Mouse (Mus musculus) cerebral cortex, adult 2 months (tissue): ENCODE results near the gene Gm10972.

Experiments used
- WGBS: fragments of 180-500 bp; shearing (Covaris S2); methylation state at CpG from one replicate; pipeline ENCODE4 v1.1.7; 2018; 5-methylcytosine and 5-hydroxymethylcytosine counted together

Gm10972 gene

DNA sequence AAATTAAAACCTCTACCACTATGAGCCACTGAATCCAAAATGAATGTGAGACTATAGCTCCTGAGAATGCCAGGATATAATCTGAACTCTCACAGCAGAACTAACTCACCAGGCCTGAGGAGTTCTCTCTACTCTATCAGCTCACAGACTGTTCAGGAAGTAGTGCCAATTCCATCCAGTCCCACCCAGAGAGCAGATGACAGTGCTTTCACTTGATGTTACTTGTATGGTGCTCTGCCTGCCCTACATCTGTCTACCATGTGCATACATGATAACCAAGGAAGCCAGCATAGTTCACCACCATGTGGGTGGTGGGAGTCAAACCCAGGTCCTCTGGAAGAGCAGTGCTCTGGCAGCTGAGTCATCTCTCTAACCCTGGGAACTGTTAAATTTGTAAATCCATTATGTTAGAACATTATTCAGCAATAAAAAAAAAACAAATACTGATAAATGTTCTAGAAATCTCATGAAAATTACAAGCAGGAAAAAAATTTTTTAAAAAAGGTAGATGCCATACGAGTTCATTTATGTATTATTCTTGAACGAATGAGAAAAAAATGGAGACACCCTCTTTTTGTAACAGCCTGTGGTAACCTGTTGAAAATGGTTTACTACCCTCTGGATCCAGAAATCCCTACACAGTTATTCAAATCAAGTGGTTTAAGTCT lies at the start of gene Gm10972:
TSS of gene Gm10972 (plus strand) at position 618 of the 668 bp plus-strand sequence.
- WGBS = 87% methylated on average over 2 of the region's 2 CpGs

DNA sequence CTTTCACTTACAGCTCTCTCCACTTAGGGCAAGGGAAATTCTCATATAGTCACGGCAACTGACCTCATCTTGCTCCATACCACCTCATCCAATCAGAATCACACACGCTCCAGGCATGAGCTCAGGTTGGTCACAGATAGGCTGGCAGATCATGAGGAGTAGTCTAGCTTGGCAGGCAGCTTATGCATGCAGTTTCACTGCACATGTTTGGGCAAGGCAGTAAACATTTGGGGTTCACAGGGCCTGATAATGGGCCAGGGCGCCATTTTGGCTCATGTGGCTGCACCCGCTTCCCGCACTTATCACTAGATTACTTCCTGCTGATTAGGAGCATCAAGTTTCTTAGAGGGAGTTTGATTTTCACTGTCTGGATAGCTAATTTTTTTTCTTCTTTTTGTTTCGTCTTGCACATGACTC lies 47.0 kb upstream of the Gm10972 start:
- WGBS = 93% methylated on average over 6 of the region's 6 CpGs

GRCm38 (mm10) chr3:94597224-94597779 lies 45.6 kb upstream of the Gm10972 start:
- WGBS = 82% methylated on average over 3 of the region's 3 CpGs

DNA sequence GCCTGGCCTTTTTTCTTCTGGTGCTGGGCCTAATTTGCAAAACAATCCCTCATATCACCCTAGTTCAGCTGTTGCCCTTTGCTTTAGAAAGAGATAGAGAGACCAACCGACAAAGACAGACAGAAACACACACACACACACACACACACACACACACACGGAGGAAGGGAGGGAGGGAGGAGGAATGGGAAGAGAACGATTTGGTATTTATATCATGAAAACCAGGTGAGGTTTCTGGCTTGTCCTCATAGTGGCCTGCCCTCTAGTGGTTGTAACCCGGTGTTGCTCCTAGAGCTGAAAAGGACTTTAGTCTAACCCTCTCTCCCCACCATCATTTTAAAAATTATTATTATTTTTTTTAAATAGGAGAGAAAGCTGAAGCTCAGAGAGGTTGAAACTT lies 41.0 kb upstream of the Gm10972 start:
- whole genome bisulfite sequencing = 6% methylated on average over 4 of the region's 4 CpGs

DNA sequence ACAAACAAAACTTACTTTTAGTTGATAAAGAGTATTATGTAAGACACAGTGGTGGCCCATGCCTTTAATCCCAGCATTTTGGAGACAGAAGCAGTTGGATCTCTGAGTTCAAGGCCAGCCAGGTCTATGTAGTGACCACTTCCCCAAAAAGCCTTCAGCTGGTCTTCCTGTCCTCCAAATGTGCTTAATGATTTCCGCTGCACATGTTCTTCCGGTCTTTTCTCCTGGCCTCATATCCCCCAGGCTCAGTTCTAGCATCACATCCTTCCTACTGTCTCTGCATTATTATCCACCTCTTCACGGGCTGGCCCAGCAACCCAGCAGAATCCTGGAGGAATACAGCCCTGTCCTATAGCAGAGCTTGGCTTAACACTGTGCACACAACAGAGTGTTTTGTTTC lies 33.3 kb upstream of the Gm10972 start:
- 86% methylated on average over 3 of the region's 3 CpGs for WGBS

GRCm38 (mm10) chr3:94610581-94610980 lies 32.3 kb upstream of the Gm10972 start:
- WGBS = 57% methylated on average over 2 of the region's 2 CpGs

- WGBS = 35% methylated on average over 4 of the region's 4 CpGs
Measured at GRCm38 (mm10) chr3:94611343-94611742, 31.6 kb upstream of the Gm10972 start.

- 75% methylated on average over 5 of the region's 5 CpGs for WGBS
Measured at GRCm38 (mm10) chr3:94611834-94612233, 31.1 kb upstream of the Gm10972 start.

GRCm38 (mm10) chr3:94612274-94612673 lies 30.6 kb upstream of the Gm10972 start:
- 86% methylated on average over 1 of the region's 1 CpGs for WGBS

DNA sequence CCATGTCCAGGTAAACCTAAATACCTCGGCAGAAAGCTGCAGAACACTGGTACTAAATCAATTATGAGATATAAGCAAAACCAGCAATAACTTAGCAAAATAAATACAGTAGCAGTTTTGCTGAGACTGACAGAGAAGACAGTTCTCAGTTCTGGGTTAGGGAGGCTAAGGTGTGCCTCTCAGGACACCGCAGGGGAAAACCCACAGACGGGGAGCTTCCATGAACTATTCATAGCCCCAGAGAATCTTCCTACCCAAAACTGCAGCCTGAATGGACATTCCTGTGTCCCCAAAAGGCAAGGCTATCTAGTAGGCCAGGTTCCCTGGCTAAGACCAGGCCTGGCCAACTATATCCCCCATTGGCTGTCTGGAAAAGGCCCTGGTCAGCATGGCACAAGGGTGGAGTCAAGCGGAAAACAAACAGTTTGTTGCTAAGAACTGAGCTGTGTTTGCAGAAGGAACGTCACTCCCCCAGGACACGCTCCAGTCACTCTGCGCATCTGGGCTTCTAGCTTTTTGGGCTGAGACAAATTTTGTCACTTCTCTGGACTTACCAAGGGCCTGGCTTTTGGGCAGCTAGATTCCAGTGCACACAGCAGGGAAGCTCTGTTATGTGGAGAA lies 29.5 kb upstream of the Gm10972 start:
- 85% methylated on average over 7 of the region's 7 CpGs for WGBS

DNA sequence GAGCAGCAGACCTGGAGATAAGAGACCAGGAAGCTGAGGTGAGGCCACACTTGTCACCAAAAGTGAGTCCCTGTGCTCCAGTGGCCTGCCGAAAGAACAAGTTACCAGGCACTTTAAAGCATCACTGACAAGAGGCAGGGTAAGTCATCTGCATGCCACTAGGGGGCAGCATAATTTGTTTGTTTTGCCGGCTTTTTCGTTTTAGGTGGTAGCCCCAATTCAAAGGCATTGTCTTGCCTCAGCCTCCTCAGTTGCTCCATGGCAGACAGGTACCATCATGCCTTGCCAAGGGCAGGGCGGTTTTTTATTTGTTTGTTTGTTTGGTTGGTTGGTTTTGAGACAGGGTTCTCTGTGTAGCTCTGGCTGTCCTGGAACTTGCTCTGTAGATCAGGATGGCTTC lies 26.2 kb upstream of the Gm10972 start:
- 38% methylated on average over 4 of the region's 4 CpGs for WGBS

- 81% methylated on average over 11 of the region's 11 CpGs for WGBS
Measured at GRCm38 (mm10) chr3:94621740-94622507, 21.0 kb upstream of the Gm10972 start.

DNA sequence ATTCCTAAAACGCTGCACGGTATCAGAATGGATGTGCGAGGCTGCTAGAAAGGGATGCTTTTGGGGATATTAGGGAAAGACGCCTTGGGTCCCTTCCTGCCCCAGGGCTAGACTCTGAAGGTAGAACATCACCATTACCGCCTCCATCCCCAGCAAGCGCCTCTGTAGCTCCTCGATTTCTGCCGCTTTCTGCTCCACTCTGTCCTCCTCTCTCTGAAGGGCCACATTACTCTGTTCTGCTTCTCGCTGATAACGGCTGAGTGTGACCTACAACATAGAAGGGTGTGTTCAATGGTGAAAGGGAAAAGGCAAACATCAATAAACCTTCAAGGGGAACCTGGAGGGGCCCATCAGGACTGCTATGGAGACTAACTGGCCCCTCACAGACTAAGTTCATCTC lies 20.4 kb upstream of the Gm10972 start:
- 96% methylated on average over 10 of the region's 10 CpGs for WGBS

GRCm38 (mm10) chr3:94624281-94624680 lies 18.6 kb upstream of the Gm10972 start:
- 92% methylated on average over 4 of the region's 4 CpGs for WGBS

GRCm38 (mm10) chr3:94628712-94629111 lies 14.2 kb upstream of the Gm10972 start:
- WGBS = 91% methylated on average over 5 of the region's 5 CpGs

DNA sequence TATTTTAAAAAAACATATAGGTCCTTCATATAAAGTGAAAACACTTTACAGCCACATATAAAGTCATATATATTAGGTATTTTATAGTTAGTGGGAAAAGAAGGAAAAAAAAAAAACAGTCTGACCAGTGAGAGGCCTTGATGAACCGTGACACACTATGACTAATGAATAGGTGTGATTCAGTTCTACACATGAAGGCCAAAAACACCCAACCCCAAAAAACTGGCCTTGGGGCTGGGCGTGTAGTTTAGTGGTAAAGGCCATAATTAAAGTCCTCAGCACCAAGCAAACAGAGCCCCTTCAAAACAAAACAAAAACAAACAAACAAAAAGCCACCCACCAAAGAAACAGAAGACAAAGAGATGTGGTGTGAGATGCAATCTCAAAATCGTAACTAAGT lies 13.0 kb upstream of the Gm10972 start:
- WGBS = 90% methylated on average over 3 of the region's 3 CpGs

DNA sequence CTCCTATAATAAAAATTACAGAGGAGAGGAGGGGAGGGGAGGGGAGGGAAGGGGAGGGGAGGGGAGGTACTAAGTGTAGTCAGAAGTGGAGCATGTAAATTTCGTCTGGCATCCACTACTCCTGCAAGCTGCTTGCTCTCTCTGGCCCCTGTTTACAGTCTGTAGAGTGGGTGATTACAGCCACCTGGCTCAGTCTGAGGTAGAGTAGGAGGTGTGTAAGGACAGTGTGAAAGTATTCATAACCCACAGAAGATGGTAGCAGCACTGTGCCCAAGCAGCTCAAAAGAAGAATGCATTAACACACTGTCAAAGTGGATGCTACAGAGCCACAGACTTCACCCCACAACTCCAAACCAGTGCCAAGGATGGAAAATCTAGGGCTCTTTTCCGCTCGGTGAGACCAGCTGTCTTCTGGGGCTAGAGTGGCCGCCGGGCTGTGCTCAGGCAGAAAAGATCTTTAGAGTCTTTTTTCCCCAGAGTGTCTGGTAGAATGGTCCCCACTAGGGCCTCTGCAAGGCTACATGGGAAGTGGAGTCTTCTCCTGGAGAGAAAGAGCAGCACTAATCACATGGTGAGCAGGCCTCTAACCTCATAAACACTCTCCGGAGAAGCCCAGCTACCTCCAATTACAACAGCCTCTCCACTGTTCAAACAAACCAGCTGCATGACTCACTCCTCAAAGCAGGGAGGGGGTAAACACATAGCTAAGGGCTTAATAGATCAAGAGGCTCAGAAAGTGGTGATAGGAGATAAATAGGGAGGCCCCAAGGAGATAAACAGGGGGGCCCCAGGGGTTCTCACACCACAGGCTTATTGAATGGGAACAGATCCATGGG lies 6.1 kb downstream of the Gm10972 start:
- WGBS = 33% methylated on average over 6 of the region's 6 CpGs

GRCm38 (mm10) chr3:94650409-94650808 lies 7.5 kb downstream of the Gm10972 start:
- 75% methylated on average over 7 of the region's 7 CpGs for WGBS

- WGBS = 80% methylated on average over 1 of the region's 1 CpGs
Measured at GRCm38 (mm10) chr3:94653967-94654366, 11.1 kb downstream of the Gm10972 start.

DNA sequence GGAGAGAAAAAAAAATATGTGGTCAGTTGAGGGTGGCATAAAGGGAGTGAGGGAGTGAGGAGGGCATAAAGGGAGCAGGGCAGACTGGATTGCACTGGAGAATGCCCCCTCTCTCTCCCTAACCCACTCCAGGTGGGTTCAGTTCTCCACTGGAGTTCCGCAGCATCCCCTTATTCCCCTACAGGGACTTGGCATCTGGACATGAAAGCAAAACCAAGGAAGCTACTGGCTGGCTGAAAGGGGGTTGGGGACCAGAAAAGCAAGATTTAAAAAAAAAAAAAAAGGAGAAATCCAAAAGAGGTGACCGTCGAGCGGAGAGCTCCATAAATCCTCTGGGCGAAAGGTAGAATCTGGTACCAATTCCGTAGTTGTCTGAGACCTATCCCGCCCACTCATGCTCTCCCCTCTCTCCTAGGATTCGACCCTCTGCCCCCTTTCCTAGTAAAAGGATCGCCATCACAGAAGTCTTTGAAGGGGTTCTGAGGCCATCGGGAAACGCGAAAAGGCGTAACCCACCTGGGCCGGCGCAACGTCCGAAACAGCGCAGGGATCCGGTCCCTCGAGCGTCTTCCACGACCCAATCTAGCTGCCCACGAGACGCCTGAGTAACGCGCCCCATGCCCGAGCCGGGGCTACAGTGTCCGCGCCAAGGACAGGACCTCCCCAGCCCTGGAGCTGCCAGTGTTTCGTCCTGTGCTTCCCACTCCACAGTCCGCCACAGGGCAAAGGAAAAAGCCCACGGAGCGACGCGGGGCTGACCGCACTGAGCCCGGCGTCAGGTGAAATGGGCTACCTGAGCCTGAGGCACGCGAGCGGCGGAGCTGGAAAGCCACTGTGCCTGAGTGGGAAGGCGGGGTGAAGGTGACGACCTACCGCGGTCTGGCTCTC lies 15.2 kb downstream of the Gm10972 start:
- WGBS = 13% methylated on average over 24 of the region's 47 CpGs

DNA sequence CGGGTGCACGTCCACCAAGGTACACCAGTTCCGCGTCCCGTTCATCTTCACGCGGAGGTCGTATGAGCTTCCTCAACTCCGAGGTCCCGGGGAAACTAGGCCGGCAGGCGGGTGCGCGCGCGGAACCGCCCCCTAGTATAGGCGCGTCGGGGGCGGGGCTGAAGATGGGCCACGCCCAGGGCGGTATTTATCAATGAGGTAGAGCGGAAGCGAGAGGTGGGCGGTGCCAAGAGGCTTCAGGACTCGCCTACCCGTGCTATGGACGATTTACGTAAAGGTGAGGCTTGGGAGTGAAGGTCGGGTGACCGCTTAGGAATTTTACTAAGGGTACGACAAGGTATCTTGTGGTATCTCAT lies 15.8 kb downstream of the Gm10972 start, which contains the start of gene Tuft1:
TSS of gene Tuft1 (minus strand) at position 133 of the 356 bp plus-strand sequence.
- 2% methylated on average over 23 of the region's 33 CpGs for WGBS
